Mouse (Mus musculus): ENCODE data around the gene Hsd17b11. TPM values are rescaled to one million over a fixed set of nuclear protein-coding genes. Genes with fewer than 3 reads are reported as not detected.
A peak's percentile ranks its signal among the peaks of the same experiment; 100 is the strongest.
"Not testable (repeated sequence)": the region's sequence is repeated elsewhere in the genome, so short reads cannot be mapped to it uniquely, and the experiment has no call there.

Gene Hsd17b11
- total RNA-seq, 1 experiment from 2014 or later = 105 TPM

DNA sequence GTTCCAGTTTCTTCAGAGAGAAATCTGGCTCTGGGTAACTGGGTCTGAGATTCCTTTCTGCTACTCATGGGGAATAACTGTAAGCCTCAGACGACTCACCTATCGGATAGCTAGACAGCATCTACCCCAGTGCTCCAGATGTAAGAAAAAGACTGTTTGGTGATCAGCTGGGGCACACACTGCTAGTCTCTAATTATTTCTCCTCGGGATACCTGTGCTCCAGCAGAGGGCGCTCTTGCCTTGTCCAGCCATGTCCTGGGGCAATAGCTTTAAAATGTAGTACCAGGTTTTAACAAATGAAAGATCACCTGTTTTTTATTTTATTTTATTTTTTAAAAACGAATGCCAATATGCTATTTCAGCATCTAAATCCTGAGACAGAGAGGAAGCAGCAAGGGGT is 22.0 kb downstream of the Hsd17b11 start:
- peak; percentile 84; the same call in 1 of the 2 replicates for ATAC-seq (ENCODE audit: extremely low read depth, insufficient number of reproducible peaks, low FRiP score, poor library complexity, severe bottlenecking)

DNA sequence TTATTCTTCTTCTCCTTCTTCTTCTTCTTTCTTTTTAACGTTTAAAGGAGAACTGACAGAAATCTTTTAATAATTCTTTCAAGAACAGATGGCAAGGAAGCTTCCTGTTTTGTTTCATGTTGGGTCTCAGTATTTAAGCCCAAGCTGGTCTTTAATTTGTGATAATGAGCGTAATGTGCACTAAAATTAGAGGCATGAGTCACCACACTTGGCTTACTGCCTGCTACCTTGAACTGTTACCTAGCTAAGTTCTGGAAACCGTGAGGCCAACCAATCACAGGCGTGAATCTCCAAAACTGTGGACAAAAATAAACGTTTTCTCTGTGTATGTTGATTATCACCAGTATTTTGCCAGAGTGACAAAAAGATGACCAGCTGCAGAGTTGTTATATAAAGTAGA is 23.0 kb downstream of the Hsd17b11 start:
- no peak for ATAC-seq (ENCODE audit: extremely low read depth, insufficient number of reproducible peaks, low FRiP score, poor library complexity, severe bottlenecking)

DNA sequence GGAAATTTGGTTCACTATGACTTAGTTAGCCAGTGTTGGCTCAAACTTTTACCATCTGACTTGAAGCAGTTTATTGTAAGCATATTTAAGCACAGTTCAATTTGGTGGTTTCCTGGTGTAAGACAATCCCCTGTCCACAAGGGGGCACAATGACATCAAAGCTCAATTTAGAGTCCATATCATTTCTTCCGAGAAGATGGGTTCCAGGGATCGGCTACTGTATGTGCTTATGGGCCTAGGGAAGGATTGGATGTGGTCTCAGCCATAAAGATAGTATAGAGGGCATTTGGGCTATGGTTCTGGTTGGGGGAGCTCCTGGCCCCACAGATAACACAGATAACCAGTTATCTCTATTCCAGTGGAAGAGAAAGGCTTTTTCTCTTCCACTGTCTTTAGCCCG is 26.5 kb downstream of the Hsd17b11 start:
- 0 out of 2 replicates have a peak, but pooled peaks have one; percentile 30 for ATAC-seq (ENCODE audit: extremely low read depth, insufficient number of reproducible peaks, low FRiP score, poor library complexity, severe bottlenecking)

DNA sequence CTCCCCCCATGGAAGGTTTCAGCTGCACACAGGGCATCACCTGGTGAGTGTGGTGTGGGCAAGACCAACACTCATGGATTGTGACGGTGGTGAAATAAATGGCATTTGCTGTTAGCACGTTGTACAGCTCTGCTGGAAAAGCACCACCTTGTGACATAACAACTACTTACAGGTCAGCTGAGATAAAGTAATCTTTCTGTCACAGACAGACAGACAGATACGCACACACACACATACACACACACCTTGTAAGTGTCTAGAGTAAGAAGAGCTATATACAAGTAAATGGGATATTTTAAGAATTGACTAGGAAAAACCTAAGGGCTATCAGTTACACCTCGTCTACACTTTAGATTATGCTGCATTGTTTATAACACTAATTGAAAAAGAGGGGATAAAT is 27.1 kb downstream of the Hsd17b11 start:
- no peak for ATAC-seq (ENCODE audit: extremely low read depth, insufficient number of reproducible peaks, low FRiP score, poor library complexity, severe bottlenecking)

DNA sequence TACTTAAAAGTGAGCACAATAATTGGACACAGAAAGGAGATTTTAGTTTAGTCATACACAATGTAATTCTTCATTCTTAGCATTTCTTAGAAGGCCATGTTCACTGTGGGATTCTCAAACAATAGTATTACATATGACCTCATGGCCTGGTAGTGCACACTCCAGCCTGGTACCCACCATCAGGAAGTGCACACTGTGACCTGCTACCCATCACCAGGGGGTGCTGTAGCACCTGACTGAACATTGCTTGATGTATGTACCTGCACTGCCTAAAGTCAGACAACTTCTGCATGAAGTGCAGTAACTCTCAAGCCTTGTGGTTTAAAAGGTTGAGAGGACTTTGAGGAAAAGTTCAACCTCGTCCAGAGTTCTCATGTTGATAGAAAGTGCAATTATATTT is 28.1 kb downstream of the Hsd17b11 start:
- ATAC-seq (ENCODE audit: extremely low read depth, insufficient number of reproducible peaks, low FRiP score, poor library complexity, severe bottlenecking) = 0 out of 2 replicates have a peak, but pooled peaks have one; percentile 48

DNA sequence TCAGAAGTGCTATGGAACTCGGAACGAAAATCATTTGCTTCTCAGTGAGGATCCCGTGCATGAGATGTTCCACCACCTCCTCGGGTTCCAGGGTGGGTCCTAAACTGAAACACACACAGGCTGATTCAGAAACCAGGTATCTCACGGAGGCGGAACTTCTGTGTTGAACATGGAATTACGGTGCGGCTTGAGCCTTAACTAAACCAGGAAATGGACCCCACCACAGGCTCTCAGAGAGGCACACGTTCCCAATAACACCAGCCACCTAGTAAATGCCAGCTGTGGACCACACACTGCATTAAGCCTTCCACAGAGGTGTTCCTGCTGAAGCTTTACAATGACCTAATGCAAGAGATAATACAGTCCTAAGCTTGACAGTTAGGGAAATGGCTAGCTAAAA is 28.9 kb downstream of the Hsd17b11 start:
- ATAC-seq (ENCODE audit: extremely low read depth, insufficient number of reproducible peaks, low FRiP score, poor library complexity, severe bottlenecking) = no peak

GRCm38 (mm10) chr5:103980705-103981560 is 40.8 kb downstream of the Hsd17b11 start:
- ATAC-seq (ENCODE audit: extremely low read depth, insufficient number of reproducible peaks, low FRiP score, poor library complexity, severe bottlenecking) = no peak

DNA sequence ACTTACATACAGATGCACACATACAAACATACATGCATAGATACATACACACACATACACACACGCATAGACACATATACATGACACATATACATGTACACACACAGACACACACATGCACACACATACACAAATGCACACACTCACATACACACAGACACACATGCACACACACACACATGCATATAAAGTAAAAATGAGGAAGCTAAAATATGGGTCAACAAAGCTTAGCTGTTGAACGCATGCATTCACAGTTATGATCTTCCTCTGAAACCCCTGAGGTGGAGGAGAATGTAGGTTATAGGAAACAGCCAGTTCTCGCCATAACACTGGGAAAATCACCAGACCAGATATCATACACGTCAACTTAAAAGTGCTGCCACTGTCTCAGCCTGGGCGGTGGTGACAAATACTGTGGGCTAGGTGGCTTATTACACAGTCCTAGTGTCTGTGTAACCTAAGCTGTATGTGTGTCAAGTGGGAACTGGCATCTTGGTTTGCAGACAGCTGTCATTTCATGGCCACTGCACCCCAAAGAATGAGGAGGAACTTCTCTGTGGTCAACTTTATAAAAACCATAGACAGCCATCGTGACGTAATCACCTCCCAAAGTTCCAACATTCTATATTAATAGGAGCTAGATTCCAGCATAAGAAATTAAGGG is 43.7 kb downstream of the Hsd17b11 start:
- ATAC-seq (ENCODE audit: extremely low read depth, insufficient number of reproducible peaks, low FRiP score, poor library complexity, severe bottlenecking) = 0 out of 2 replicates have a peak, but pooled peaks have one; percentile 3

GRCm38 (mm10) chr5:103977297-103977696 is 44.4 kb downstream of the Hsd17b11 start, which contains the start of gene Hsd17b13:
TSS of gene Hsd17b13 (minus strand) at chr5:103977410.
- no peak for ATAC-seq (ENCODE audit: extremely low read depth, insufficient number of reproducible peaks, low FRiP score, poor library complexity, severe bottlenecking)

DNA sequence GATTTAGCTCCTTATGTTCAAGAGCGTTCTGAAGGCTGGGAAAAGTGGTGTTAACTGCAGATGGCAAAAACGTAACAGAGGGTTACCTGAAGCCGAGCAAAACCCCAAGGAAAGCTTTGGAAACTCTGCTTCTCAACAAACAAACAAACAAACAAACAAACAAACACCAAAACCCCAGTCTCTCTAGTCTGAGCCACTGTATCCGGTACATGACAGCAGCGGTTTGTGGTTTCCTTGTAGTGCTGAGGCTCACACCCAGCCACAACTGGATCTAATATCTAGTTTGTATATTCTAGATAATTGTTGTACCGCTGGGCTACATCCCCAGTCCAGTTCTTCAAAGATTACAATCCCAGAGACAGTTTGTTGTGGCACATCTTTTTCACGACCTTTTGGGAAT is 46.0 kb downstream of the Hsd17b11 start:
- ATAC-seq (ENCODE audit: extremely low read depth, insufficient number of reproducible peaks, low FRiP score, poor library complexity, severe bottlenecking) = no peak

GRCm38 (mm10) chr5:103972801-103973200 is 48.9 kb downstream of the Hsd17b11 start:
- 0 out of 2 replicates have a peak, but pooled peaks have one; percentile 13 for ATAC-seq (ENCODE audit: extremely low read depth, insufficient number of reproducible peaks, low FRiP score, poor library complexity, severe bottlenecking)

- ATAC-seq (ENCODE audit: extremely low read depth, insufficient number of reproducible peaks, low FRiP score, poor library complexity, severe bottlenecking) = peak; percentile 36; the same call in 1 of the 2 replicates
These were observed 49.3 kb downstream of the Hsd17b11 start for GRCm38 (mm10) chr5:103972379-103972778.

- ATAC-seq (ENCODE audit: extremely low read depth, insufficient number of reproducible peaks, low FRiP score, poor library complexity, severe bottlenecking) = no peak
These were observed 50.7 kb downstream of the Hsd17b11 start for GRCm38 (mm10) chr5:103971051-103971450.

DNA sequence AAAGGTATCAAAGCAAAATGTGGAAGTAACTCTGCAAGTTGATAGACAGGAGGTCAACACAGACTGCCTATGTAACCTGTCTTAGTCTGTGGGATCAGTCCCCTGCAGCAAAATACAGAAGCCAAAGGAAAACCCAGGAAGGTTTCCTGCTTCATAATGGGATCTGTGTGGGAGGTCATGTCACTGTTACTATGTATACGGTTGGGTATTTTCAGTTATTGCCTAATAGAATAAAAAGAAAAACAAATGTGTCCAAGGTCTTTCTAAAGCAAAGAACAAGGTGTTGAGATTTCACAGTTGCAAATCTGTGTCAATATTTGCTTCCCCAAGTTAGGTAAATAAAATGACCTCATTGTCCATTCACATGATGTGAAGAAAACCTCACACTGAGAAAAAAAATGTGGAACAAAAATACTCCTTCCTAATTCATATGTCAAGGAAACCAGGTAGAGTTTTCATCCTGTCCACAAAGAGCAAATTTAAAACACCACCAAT is 58.7 kb downstream of the Hsd17b11 start:
- ATAC-seq (ENCODE audit: extremely low read depth, insufficient number of reproducible peaks, low FRiP score, poor library complexity, severe bottlenecking) = no peak

GRCm38 (mm10) chr5:103954638-103955037 is 67.1 kb downstream of the Hsd17b11 start:
- ATAC-seq (ENCODE audit: extremely low read depth, insufficient number of reproducible peaks, low FRiP score, poor library complexity, severe bottlenecking) = no peak

DNA sequence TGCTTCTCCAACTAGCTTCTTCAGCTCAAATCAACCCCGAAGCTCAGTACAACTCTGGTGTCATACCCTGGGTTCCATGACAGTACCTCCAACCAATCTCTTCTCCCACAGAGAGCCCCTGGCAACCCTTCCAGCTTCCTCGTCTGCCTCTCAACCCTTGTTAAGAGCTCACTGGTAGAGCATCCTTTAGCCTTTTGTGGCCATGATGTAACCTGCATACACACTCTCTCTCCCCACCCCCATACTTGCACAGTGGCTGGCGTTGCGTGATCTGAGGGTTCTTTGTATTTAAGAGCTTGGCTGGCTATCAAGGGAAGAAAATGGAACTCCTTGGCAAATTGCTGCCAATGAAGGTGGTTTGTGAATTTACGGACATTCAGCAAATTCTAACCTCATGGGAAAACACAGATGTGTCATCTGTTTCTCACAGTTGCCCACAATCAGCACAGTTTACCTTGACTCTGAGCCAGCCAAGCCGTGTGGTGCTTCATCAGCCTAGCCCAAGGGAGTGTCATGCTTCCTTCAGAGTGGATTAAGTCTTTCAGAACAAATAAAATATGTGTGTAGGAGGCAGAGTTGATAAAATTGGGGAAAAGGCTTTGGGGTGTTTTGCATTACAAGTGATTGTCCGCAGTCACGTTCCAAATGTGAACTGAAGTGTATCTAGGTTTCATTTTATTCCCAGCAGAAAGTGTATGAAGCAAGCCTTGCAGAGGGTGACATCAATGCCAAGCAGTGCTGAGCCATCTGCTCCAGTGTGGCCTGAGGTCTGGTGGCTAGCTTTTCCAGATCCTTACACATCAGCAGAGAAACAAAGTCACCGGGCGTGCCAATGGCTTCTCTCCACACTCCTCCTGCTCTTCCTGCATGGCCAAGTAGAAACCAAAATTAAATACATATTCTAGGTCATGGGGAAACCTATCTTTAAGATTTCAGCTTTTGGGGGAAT is 68.3 kb downstream of the Hsd17b11 start:
- no peak for ATAC-seq (ENCODE audit: extremely low read depth, insufficient number of reproducible peaks, low FRiP score, poor library complexity, severe bottlenecking)

DNA sequence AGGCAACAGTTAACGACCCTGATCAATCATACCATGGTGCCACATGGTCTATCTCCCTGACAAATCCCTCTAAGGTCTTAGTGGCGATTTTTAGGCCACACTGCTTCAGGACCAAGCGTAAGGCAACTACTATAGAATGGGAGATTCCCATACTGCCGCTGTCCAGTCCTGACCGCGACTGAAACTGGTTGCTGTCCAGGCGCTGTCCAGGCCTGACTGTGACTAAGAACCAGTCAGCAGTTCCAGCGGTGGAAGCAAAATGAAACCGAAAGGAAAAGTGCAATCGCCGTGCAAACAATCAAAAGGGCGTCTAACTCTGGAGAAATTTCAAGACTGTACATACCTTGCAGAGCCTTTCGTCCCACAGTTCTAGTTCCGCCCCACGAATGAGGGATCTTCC is 71.6 kb downstream of the Hsd17b11 start:
- not testable (repeated sequence) for ATAC-seq (ENCODE audit: extremely low read depth, insufficient number of reproducible peaks, low FRiP score, poor library complexity, severe bottlenecking)

DNA sequence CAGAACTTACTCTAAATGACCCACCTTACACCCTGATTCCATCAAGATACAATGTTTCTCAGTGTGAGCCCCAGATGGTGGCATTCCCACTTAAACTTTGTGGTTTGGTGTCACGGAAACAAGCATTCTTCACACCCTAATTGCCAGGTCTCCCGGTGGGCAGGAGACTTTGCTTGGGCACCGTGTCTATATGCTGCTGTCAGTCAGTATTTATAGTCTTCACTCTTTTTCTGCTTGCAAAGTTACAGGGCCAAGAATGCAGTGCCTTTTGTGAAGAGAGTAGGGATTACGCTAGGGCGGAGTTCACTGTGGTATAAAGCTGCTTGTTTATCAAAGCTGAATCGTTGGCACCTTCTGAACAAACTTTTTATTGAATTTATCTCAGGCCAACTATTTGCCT is 78.5 kb downstream of the Hsd17b11 start:
- no peak for ATAC-seq (ENCODE audit: extremely low read depth, insufficient number of reproducible peaks, low FRiP score, poor library complexity, severe bottlenecking)

DNA sequence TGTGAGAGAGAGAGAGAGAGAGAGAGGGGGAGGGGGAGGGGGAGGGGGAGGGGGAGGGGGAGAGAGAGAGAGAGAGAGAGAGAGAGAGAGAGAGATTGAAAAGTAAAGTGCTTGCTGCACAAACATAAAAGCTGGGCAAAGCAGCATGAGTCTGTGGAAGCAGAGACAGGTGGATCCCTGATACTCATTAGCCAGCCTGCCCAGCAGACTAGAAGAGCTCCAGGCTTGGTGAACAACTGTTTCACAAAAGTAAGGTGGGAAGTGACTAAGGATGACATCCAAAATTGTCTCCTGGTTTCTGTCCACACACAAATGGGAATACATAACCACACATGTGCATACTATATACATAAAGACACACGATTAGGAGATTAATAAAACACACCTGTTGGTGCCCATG is 81.9 kb downstream of the Hsd17b11 start:
- no peak for ATAC-seq (ENCODE audit: extremely low read depth, insufficient number of reproducible peaks, low FRiP score, poor library complexity, severe bottlenecking)
